Mouse (Mus musculus): Measurements from ENCODE around the gene Ripor2.

DNA sequence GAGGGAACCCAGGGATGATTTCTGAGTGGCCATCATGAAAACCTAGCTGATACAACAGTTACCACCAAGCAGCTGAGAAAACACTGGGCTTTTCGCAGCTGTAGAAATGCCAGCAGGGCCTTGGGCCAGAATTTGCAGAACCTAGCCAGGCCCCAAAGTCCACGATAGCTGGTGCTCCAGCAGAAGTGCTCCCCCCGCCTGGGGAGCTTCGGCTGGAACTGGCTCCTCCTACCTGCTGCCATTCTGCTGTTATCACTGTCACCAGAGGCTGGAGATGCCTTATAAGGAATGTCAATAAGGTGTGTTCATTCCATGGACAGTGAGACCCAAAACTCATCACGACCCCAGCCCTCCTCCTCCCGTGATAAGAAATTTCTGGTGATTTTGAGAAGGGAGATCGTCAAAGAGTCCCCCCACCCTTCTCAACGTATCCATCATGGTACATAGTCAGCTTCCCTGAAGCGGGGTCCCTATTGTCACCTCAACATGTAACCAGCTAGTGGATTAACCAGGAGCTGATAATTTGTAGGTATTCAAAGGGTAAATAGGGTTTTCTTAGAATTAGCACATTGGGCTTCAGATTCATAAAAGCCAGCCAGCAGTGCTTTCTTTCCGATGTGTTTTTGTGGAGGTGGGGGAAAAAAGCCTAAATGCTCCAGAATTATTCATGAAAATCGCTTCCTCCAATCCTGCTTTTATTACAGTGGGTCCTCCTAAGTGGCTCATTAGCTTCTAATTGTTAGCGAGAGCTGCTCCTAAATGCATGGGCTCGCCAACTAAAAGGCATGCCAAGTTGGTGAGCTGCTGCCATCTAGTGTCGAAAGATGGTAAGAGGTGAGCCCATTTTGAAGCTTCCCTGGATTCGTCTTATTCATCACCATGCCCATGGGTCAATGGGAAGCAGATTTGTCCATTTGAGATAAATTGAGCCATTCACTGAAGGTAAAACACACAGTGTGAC, 105.0 kb downstream of the Ripor2 start:
- TF ChIP-seq CTCF (IDR thresholded peaks at IDR 0.05; ENCODE audit: low read depth) = peak; percentile 94
- no peak for TF ChIP-seq EP300 (IDR thresholded peaks at IDR 0.05; ENCODE audit: low read depth)
